Mouse (Mus musculus): ENCODE data around the gene Aldh3a1. TPM values are rescaled to one million over a fixed set of nuclear protein-coding genes. Genes with fewer than 3 reads are reported as not detected.
"Not testable (repeated sequence)": the region's sequence is repeated elsewhere in the genome, so short reads cannot be mapped to it uniquely, and the experiment has no call there.

Gene Aldh3a1
- polyA plus RNA-seq, 1 experiment from 2014 or later, result 0.07 TPM

GRCm38 (mm10) chr11:61192123-61192522 is 15.2 kb upstream of the Aldh3a1 start:
- H3K9me3 ChIP-seq (ENCODE audit: control insufficient read depth, low read length); H3K4me2 ChIP-seq (ENCODE audit: low read depth, low read length); H3K9ac ChIP-seq (ENCODE audit: low read depth, low read length); H3K27ac ChIP-seq (ENCODE audit: low read length); H3K4me3 ChIP-seq (ENCODE audit: low read length); H3K27me3 ChIP-seq (replicated peaks; ENCODE audit: control insufficient read depth, insufficient read depth, low read length); H3K36me3 ChIP-seq (ENCODE audit: control insufficient read depth, insufficient read depth, low read length); H3K4me1 ChIP-seq (ENCODE audit: control insufficient read depth, insufficient read depth, low read length); ATAC-seq: not testable (repeated sequence)
- WGBS, result 91% methylated on average over 7 of the region's 10 CpGs

- no peaks in the 10 kb centered on the region for H3K27me3 ChIP-seq (replicated peaks; ENCODE audit: control insufficient read depth, insufficient read depth, low read length)
- no peaks in the 10 kb centered on the region for H3K9me3 ChIP-seq (ENCODE audit: control insufficient read depth, low read length)
- no peaks in the 10 kb centered on the region for H3K36me3 ChIP-seq (ENCODE audit: control insufficient read depth, insufficient read depth, low read length)
- no peak for ATAC-seq
- H3K9ac ChIP-seq (ENCODE audit: low read depth, low read length), result no peak overlapping the region
- H3K4me1 ChIP-seq (ENCODE audit: control insufficient read depth, insufficient read depth, low read length), result no peaks in the 10 kb centered on the region
- 92% methylated on average over 2 of the region's 2 CpGs for WGBS
- no peak overlapping the region for H3K4me2 ChIP-seq (ENCODE audit: low read depth, low read length)
- H3K4me3 ChIP-seq (ENCODE audit: low read length), result no peak overlapping the region
- no peak overlapping the region for H3K27ac ChIP-seq (ENCODE audit: low read length)
These were observed 14.6 kb upstream of the Aldh3a1 start for GRCm38 (mm10) chr11:61192779-61193178.

DNA sequence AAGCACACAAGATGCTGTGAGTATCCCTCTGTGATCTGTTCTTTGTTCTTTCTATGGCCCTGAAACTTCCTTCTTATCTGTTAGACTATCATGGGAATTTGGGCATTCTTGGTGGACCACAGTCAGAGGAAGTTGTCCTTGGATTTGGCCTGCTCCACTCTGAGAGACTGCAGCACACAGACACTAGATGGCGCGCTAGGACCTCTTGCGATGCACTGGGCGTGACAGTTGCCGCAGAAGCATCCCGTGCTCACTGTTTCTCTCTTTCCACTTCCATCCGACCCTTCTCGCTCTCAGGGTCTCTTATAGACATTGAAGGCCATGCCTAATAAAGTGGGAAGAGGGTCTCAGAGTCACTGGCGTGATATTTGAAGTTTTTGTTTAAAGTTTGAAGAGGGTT is 13.9 kb upstream of the Aldh3a1 start:
- ATAC-seq, result peak; percentile 67; the same call in 1 of the 2 replicates
- no peaks in the 10 kb centered on the region for H3K36me3 ChIP-seq (ENCODE audit: control insufficient read depth, insufficient read depth, low read length)
- H3K9ac ChIP-seq (ENCODE audit: low read depth, low read length), result no peak overlapping the region
- H3K4me1 ChIP-seq (ENCODE audit: control insufficient read depth, insufficient read depth, low read length), result no peaks in the 10 kb centered on the region
- H3K27ac ChIP-seq (ENCODE audit: low read length), result no peak overlapping the region
- H3K4me3 ChIP-seq (ENCODE audit: low read length), result no peak overlapping the region
- H3K9me3 ChIP-seq (ENCODE audit: control insufficient read depth, low read length), result no peaks in the 10 kb centered on the region
- no peaks in the 10 kb centered on the region for H3K27me3 ChIP-seq (replicated peaks; ENCODE audit: control insufficient read depth, insufficient read depth, low read length)
- H3K4me2 ChIP-seq (ENCODE audit: low read depth, low read length), result no peak overlapping the region
- 7% methylated on average over 9 of the region's 9 CpGs for WGBS

GRCm38 (mm10) chr11:61196616-61197353 is 10.6 kb upstream of the Aldh3a1 start:
- 72% methylated on average over 14 of the region's 14 CpGs for WGBS
- Histone ChIP-seq H3K27ac (ENCODE audit: low read length) (no peak overlapping the region), H3K4me1 (ENCODE audit: control insufficient read depth, insufficient read depth, low read length) (peaks cover 7% of the 10 kb centered on the region), H3K36me3 (ENCODE audit: control insufficient read depth, insufficient read depth, low read length) (no peaks in the 10 kb centered on the region), H3K4me2 (ENCODE audit: low read depth, low read length) (no peak overlapping the region), H3K9me3 (ENCODE audit: control insufficient read depth, low read length) (no peaks in the 10 kb centered on the region), H3K4me3 (ENCODE audit: low read length) (no peak overlapping the region), H3K9ac (ENCODE audit: low read depth, low read length) (no peak overlapping the region), H3K27me3 (replicated peaks; ENCODE audit: control insufficient read depth, insufficient read depth, low read length) (no peaks in the 10 kb centered on the region)
- ATAC-seq, result no peak

DNA sequence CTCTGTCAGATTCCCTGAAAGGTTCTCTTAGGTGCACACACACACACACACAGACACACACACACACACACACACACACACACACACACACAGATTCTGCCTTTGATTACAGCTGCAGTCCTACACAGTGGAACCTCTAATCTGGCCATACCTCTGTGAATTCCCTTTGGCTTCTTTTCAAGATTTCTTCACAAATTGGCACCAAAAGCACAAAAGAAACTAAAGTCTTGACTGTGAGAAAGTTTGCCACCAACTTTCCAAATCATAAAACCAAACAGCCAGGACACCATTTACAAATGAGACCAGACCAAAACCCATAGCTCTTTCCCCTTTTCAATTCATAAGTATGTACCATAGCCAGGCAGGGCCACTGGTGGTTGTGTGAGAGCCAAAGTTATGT is 9.4 kb upstream of the Aldh3a1 start:
- H3K4me3 ChIP-seq (ENCODE audit: low read length), result no peak overlapping the region
- no peaks in the 10 kb centered on the region for H3K27me3 ChIP-seq (replicated peaks; ENCODE audit: control insufficient read depth, insufficient read depth, low read length)
- H3K4me2 ChIP-seq (ENCODE audit: low read depth, low read length), result no peak overlapping the region
- H3K4me1 ChIP-seq (ENCODE audit: control insufficient read depth, insufficient read depth, low read length), result peaks cover 7% of the 10 kb centered on the region
- no peak overlapping the region for H3K27ac ChIP-seq (ENCODE audit: low read length)
- H3K9me3 ChIP-seq (ENCODE audit: control insufficient read depth, low read length), result no peaks in the 10 kb centered on the region
- no peak overlapping the region for H3K9ac ChIP-seq (ENCODE audit: low read depth, low read length)
- no peaks in the 10 kb centered on the region for H3K36me3 ChIP-seq (ENCODE audit: control insufficient read depth, insufficient read depth, low read length)
- no peak for ATAC-seq

- peaks cover 7% of the 10 kb centered on the region for H3K4me1 ChIP-seq (ENCODE audit: control insufficient read depth, insufficient read depth, low read length)
- peak overlapping the region; percentile 7; the same call in 1 of the 2 replicates for H3K27ac ChIP-seq (ENCODE audit: low read length)
- WGBS, result 54% methylated on average over 4 of the region's 4 CpGs
- no peak overlapping the region for H3K4me3 ChIP-seq (ENCODE audit: low read length)
- no peaks in the 10 kb centered on the region for H3K9me3 ChIP-seq (ENCODE audit: control insufficient read depth, low read length)
- peak; percentile 98 for ATAC-seq
- no peaks in the 10 kb centered on the region for H3K36me3 ChIP-seq (ENCODE audit: control insufficient read depth, insufficient read depth, low read length)
- H3K4me2 ChIP-seq (ENCODE audit: low read depth, low read length), result no peak overlapping the region
- no peak overlapping the region for H3K9ac ChIP-seq (ENCODE audit: low read depth, low read length)
- H3K27me3 ChIP-seq (replicated peaks; ENCODE audit: control insufficient read depth, insufficient read depth, low read length), result no peaks in the 10 kb centered on the region
These were observed 7.5 kb upstream of the Aldh3a1 start for GRCm38 (mm10) chr11:61199620-61200362.

DNA sequence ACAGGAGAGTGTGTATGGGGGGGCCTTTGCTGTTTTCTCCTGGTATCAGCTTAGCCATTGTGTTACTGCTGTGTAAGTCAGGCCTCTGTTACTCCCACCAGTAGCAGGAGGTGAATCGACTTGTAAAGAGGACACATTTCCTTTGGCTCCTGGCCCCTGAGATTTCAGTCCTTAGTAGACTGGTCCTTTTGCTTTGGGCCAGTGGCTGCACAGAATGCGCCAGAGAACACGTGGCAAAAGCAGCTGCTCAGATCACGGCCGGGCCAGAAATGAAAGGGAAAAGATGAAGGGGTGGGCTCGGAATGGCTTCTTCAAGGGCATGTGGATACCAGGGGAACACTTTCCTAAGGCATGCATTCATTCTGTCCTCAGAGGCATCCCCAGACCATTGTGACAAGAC is 5.2 kb upstream of the Aldh3a1 start:
- H3K9me3 ChIP-seq (ENCODE audit: control insufficient read depth, low read length), result no peaks in the 10 kb centered on the region
- H3K27ac ChIP-seq (ENCODE audit: low read length), result no peak overlapping the region
- no peaks in the 10 kb centered on the region for H3K27me3 ChIP-seq (replicated peaks; ENCODE audit: control insufficient read depth, insufficient read depth, low read length)
- ATAC-seq, result no peak
- H3K9ac ChIP-seq (ENCODE audit: low read depth, low read length), result no peak overlapping the region
- H3K36me3 ChIP-seq (ENCODE audit: control insufficient read depth, insufficient read depth, low read length), result no peaks in the 10 kb centered on the region
- no peak overlapping the region for H3K4me3 ChIP-seq (ENCODE audit: low read length)
- peaks cover 7% of the 10 kb centered on the region for H3K4me1 ChIP-seq (ENCODE audit: control insufficient read depth, insufficient read depth, low read length)
- no peak overlapping the region for H3K4me2 ChIP-seq (ENCODE audit: low read depth, low read length)
- WGBS, result 79% methylated on average over 6 of the region's 6 CpGs

DNA sequence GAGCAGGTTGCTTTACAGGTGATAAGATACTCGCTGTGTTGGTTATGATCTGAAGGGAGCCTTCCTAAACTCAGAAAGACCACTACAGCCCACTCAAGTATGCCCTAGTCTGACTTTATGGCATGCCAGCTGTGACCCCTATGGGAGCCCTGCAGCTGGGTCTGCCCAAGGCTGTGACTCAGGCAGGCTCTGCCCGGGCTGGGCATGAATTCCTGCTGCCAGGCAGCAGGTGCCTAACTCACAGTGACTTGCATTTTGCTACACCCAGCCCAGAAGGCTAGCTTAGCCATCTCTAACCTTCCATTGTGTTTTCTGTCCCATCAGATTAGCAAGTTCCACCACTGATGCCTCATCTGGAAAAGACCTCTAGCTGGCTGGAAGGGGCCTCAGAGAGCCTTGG is 4.5 kb upstream of the Aldh3a1 start:
- peaks cover 7% of the 10 kb centered on the region for H3K4me1 ChIP-seq (ENCODE audit: control insufficient read depth, insufficient read depth, low read length)
- no peak for ATAC-seq
- no peaks in the 10 kb centered on the region for H3K36me3 ChIP-seq (ENCODE audit: control insufficient read depth, insufficient read depth, low read length)
- H3K27ac ChIP-seq (ENCODE audit: low read length), result no peak overlapping the region
- H3K4me3 ChIP-seq (ENCODE audit: low read length), result no peak overlapping the region
- no peak overlapping the region for H3K9ac ChIP-seq (ENCODE audit: low read depth, low read length)
- H3K27me3 ChIP-seq (replicated peaks; ENCODE audit: control insufficient read depth, insufficient read depth, low read length), result no peaks in the 10 kb centered on the region
- no peak overlapping the region for H3K4me2 ChIP-seq (ENCODE audit: low read depth, low read length)
- H3K9me3 ChIP-seq (ENCODE audit: control insufficient read depth, low read length), result no peaks in the 10 kb centered on the region
- 69% methylated on average over 2 of the region's 2 CpGs for WGBS

DNA sequence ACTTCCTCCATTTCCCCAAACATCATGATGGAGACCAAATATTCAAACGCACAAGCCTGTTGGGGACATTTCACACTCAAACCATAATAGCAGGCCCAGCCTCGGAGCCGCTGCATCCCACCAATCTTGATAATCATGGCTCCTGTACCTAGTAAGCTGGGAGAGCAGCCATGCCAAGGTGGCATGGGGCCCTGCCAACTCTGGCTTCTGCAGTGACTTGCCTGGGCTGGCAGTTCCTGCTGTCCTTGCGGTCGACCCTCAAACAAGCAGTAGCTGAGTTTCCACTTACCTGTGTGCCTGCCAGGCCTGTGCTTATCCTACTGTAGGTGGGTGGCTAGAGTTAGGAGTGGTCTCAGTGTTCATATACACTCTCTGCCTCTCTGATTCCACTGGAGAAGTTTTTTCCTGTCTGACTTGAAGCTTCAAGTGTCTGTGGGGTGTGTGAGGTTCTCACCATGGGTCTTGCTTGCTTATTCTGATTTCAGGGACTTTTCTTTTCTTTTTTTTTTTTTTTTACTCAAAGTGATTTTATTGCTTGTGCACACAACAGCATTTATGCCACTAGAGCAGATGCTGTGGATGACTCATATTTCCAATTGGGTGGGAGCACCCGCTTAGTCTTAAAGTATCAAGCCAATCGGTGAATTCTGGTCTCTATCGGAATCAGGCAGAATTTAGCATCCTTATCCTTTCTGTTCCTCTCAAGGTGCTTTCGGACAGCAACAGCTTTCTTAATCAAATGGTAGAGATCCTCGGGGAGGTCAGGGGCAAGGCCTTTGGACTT is 2.0 kb upstream of the Aldh3a1 start:
- 92% methylated on average over 9 of the region's 10 CpGs for WGBS
- ATAC-seq, result no peak
- no peak overlapping the region for H3K9ac ChIP-seq (ENCODE audit: low read depth, low read length)
- H3K27ac ChIP-seq (ENCODE audit: low read length), result no peak overlapping the region
- H3K4me3 ChIP-seq (ENCODE audit: low read length), result no peak overlapping the region
- no peak overlapping the region for H3K4me2 ChIP-seq (ENCODE audit: low read depth, low read length)
- H3K27me3 ChIP-seq (replicated peaks; ENCODE audit: control insufficient read depth, insufficient read depth, low read length), result no peaks in the 10 kb centered on the region
- H3K4me1 ChIP-seq (ENCODE audit: control insufficient read depth, insufficient read depth, low read length), result no peaks in the 10 kb centered on the region
- no peaks in the 10 kb centered on the region for H3K9me3 ChIP-seq (ENCODE audit: control insufficient read depth, low read length)
- H3K36me3 ChIP-seq (ENCODE audit: control insufficient read depth, insufficient read depth, low read length), result no peaks in the 10 kb centered on the region
